Mouse (Mus musculus): ENCODE measurements around the gene Gpn2. TPM values are rescaled to one million over a fixed set of nuclear protein-coding genes. Genes with fewer than 3 reads are reported as not detected.

The Gpn2 gene
- 16.1 and 18.4 TPM in 2 replicates for polyA plus RNA-seq (2015; fragmentation: Nextera tagmentation; extraction: Ambion mirVana)

DNA sequence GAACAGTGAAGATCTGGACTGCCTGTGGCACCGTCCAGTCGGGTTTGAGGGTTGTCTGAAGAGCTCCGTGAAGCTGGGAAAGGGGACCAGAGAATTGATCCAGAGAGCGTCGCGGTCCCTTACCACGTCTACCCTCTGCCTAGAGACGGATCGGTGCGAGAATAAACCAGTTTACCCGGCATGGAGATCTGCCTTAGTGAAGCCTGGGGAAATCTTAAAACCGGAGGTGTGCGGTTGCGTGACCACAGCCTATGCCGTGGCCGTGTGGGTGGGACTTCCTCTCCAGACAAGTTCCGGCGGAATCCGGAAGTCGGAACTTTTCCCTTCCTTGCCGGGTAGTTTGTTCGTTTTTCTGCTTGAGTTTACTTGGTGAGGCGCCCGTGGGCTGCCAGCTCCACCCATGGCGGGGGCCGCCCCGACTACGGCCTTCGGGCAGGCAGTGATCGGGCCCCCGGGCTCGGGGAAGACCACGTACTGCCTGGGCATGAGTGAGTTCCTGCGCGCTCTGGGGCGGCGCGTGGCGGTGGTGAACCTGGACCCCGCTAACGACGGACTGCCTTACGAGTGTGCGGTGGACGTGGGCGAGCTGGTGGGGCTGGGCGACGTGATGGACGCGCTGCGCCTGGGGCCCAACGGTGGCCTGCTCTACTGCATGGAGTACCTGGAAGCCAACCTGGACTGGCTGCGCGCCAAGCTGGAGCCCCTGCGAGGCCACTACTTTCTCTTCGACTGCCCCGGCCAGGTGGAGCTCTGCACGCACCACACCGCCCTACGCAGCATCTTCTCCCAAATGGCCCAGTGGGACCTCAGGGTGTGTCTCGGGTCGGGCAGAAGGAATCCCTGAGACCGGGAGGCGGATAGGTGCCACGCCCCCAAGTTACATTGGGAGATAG, at the start of gene Gpn2:
Gene Gpn2, plus strand, starts transcription at position 304 of the 893 bp plus-strand sequence.
- Histone ChIP-seq H3K4me2 (replicated peaks; ENCODE audit: low read depth) (peak within 1 kb of the TSS; percentile 91), H3K36me3 (ENCODE audit: control insufficient read depth, insufficient read depth) (peaks cover 61% of the 10 kb centered on the region), H3K4me1 (replicated peaks; ENCODE audit: control insufficient read depth, insufficient read depth, low read length) (0 out of 2 replicates have a peak, but pooled peaks cover 7% of the 10 kb centered on the region), H3K9ac (ENCODE audit: low read depth, low read length) (peak within 1 kb of the TSS; percentile 81), H3K9me3 (ENCODE audit: control insufficient read depth) (no peaks in the 10 kb centered on the region), H3K27me3 (replicated peaks; ENCODE audit: control insufficient read depth, insufficient read depth, low read length) (no peaks in the 10 kb centered on the region), H3K27ac (ENCODE audit: low read depth, low read length) (peak within 1 kb of the TSS; percentile 79), H3K4me3 (ENCODE audit: low read depth, low read length) (peak within 1 kb of the TSS; percentile 75)
- TF ChIP-seq CTCF (IDR thresholded peaks at IDR 0.05; ENCODE audit: low read depth): no peak
- WGBS: 1% methylated on average over 65 of the region's 65 CpGs
- ATAC-seq: peak; percentile 74

- H3K4me1 ChIP-seq (replicated peaks; ENCODE audit: control insufficient read depth, insufficient read depth, low read length): 0 out of 2 replicates have a peak, but pooled peaks cover 6% of the 10 kb centered on the region
- H3K36me3 ChIP-seq (ENCODE audit: control insufficient read depth, insufficient read depth): peaks cover 84% of the 10 kb centered on the region
- no peaks in the 10 kb centered on the region for H3K27me3 ChIP-seq (replicated peaks; ENCODE audit: control insufficient read depth, insufficient read depth, low read length)
- H3K4me2 ChIP-seq (replicated peaks; ENCODE audit: low read depth): no peak overlapping the region
- peak overlapping the region; percentile 70 for H3K27ac ChIP-seq (ENCODE audit: low read depth, low read length)
- ATAC-seq: peak; percentile 42; the same call in 1 of the 2 replicates
- no peaks in the 10 kb centered on the region for H3K9me3 ChIP-seq (ENCODE audit: control insufficient read depth)
- no peak overlapping the region for H3K4me3 ChIP-seq (ENCODE audit: low read depth, low read length)
- TF ChIP-seq CTCF (IDR thresholded peaks at IDR 0.05; ENCODE audit: low read depth): no peak
- 55% methylated on average over 3 of the region's 3 CpGs for WGBS
- no peak overlapping the region for H3K9ac ChIP-seq (ENCODE audit: low read depth, low read length)
These were observed 48.1 kb upstream of the Gpn2 start for GRCm38 (mm10) chr4:133536081-133536480.

- H3K4me1 ChIP-seq (replicated peaks; ENCODE audit: control insufficient read depth, insufficient read depth, low read length): 0 out of 2 replicates have a peak, but pooled peaks cover 6% of the 10 kb centered on the region
- H3K27ac ChIP-seq (ENCODE audit: low read depth, low read length): peak overlapping the region; percentile 70
- peaks cover 85% of the 10 kb centered on the region for H3K36me3 ChIP-seq (ENCODE audit: control insufficient read depth, insufficient read depth)
- WGBS: 50% methylated on average over 5 of the region's 5 CpGs
- no peak overlapping the region for H3K4me3 ChIP-seq (ENCODE audit: low read depth, low read length)
- no peaks in the 10 kb centered on the region for H3K27me3 ChIP-seq (replicated peaks; ENCODE audit: control insufficient read depth, insufficient read depth, low read length)
- TF ChIP-seq CTCF (IDR thresholded peaks at IDR 0.05; ENCODE audit: low read depth): no peak
- no peak overlapping the region for H3K4me2 ChIP-seq (replicated peaks; ENCODE audit: low read depth)
- H3K9ac ChIP-seq (ENCODE audit: low read depth, low read length): 0 out of 2 replicates have a peak overlapping the region, but pooled peaks have one; percentile 22
- H3K9me3 ChIP-seq (ENCODE audit: control insufficient read depth): no peaks in the 10 kb centered on the region
- peak; percentile 54; the same call in 1 of the 2 replicates for ATAC-seq
These were observed 47.5 kb upstream of the Gpn2 start for GRCm38 (mm10) chr4:133536652-133537051.

DNA sequence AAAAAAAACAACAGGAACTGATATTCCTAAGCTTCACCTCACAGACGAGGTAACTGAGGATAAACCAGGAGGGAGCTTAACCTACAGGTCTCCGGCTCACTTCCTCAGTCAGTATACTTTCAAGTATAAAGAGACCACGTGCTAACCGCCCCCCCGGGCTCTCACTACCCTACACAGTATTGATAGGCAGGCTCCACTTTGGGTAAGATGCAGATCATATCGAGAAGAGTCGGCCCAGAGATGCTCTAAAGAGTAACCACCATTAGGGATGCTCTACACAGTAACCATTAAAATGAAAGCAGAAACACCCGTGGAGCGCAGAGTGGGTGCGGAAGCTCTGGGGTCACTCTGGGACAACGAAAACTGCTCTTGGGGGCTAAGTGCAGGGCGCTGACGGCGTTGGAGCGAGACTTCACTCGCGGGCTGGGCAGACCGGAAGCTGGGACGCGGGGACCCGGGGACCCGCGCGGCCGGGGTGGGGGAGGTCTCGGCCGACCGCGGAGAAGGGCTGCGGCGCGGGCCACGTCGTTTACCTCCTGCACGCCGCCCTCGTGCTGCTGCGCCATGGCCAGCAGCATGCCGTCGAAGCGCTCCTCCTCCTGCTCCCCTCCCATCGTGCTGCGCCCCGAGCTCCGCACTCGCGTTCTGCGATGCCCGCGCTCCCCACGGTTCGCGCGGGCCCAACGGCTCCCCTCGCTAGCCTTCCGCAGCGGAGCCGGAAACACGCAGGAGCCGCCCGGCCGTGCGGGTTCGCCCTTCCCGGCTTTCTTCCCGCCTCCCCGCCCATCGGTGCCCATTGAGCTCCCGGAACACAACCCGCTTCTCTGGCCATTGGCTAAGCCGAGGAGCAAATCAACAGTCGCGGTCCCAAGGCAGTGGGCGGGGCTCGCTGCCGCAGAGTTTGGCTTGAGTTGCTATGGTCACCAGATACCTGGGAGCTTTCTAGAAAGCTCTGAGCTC, 38.6 kb upstream of the Gpn2 start, which contains the start of gene Nudc:
Gene Nudc, minus strand, starts transcription at position 725 of the 960 bp plus-strand sequence.
- H3K9ac ChIP-seq (ENCODE audit: low read depth, low read length): peak within 1 kb of the TSS; percentile 73
- peaks cover 5% of the 10 kb centered on the region; the same call in 1 of the 2 replicates for H3K4me1 ChIP-seq (replicated peaks; ENCODE audit: control insufficient read depth, insufficient read depth, low read length)
- peak; percentile 99 for ATAC-seq
- WGBS: under 1% methylated on average over 58 of the region's 77 CpGs
- peak within 1 kb of the TSS; percentile 70 for H3K4me2 ChIP-seq (replicated peaks; ENCODE audit: low read depth)
- H3K4me3 ChIP-seq (ENCODE audit: low read depth, low read length): peak within 1 kb of the TSS; percentile 91
- no peaks in the 10 kb centered on the region for H3K9me3 ChIP-seq (ENCODE audit: control insufficient read depth)
- H3K27me3 ChIP-seq (replicated peaks; ENCODE audit: control insufficient read depth, insufficient read depth, low read length): no peaks in the 10 kb centered on the region
- TF ChIP-seq CTCF (IDR thresholded peaks at IDR 0.05; ENCODE audit: low read depth): no peak
- peak within 1 kb of the TSS; percentile 69 for H3K27ac ChIP-seq (ENCODE audit: low read depth, low read length)
- peaks cover 12% of the 10 kb centered on the region for H3K36me3 ChIP-seq (ENCODE audit: control insufficient read depth, insufficient read depth)

DNA sequence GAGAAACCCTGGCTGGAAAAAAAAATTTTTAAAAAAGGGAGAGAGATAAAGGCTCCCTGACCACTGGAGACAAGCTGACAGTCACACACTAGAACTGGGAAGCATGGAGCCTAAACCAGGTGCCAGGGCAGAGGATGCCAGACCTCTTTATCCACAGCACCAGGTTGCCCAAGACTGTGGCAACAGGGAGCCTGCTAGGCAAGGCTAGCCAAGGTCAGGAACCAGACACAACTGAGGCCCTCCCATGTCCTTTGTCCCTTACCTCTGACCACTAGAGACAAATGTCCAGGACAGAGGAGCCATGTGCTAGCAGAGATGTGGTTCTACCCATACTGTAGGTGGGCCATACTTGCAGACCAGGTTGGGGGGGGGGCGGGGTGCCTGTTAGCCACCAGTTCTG, 32.1 kb upstream of the Gpn2 start:
- H3K4me1 ChIP-seq (replicated peaks; ENCODE audit: control insufficient read depth, insufficient read depth, low read length): no peaks in the 10 kb centered on the region
- H3K9me3 ChIP-seq (ENCODE audit: control insufficient read depth): no peaks in the 10 kb centered on the region
- H3K27me3 ChIP-seq (replicated peaks; ENCODE audit: control insufficient read depth, insufficient read depth, low read length): no peaks in the 10 kb centered on the region
- 88% methylated on average over 1 of the region's 1 CpGs for WGBS
- peak overlapping the region; percentile 64; the same call in 1 of the 2 replicates for H3K27ac ChIP-seq (ENCODE audit: low read depth, low read length)
- no peaks in the 10 kb centered on the region for H3K36me3 ChIP-seq (ENCODE audit: control insufficient read depth, insufficient read depth)
- H3K4me2 ChIP-seq (replicated peaks; ENCODE audit: low read depth): no peak overlapping the region
- H3K4me3 ChIP-seq (ENCODE audit: low read depth, low read length): no peak overlapping the region
- H3K9ac ChIP-seq (ENCODE audit: low read depth, low read length): no peak overlapping the region
- ATAC-seq: no peak
- TF ChIP-seq CTCF (IDR thresholded peaks at IDR 0.05; ENCODE audit: low read depth): no peak

All from intestine, postnatal 0 days (tissue).